Mouse (Mus musculus) ES-E14 (cell line): ENCODE measurements at regions not wholly inside any gene's neighbourhood (a gene's known extent, or its start where the extent isn't known, plus 50 kb on each side); places are given as distances from the start of the nearest gene placed in this dataset.

Source experiments
- MAFK ChIP-seq: IDR thresholded peaks from 2 replicates; pipeline ENCODE4 v1.6.1; 2014; ENCODE audit warnings: mild to moderate bottlenecking, low read depth, low read length, inconsistent platforms; ENCODE audit not compliant: insufficient read depth
- ZC3H11A ChIP-seq: IDR thresholded peaks from 2 replicates; pipeline ENCODE4 v1.6.1; 2012; ENCODE audit warnings: low read depth, mild to moderate bottlenecking, inconsistent platforms, low read length, borderline replicate concordance
- ZNF384 ChIP-seq: IDR thresholded peaks from 2 replicates; pipeline ENCODE4 v1.6.1; 2012; ENCODE audit warnings: low read depth, low read length, inconsistent platforms

- no peak for TF ChIP-seq ZNF384
- no peak for TF ChIP-seq MAFK
- no peak for TF ChIP-seq ZC3H11A
Observed at GRCm38 (mm10) chr16:95196141-95196540, 61.2 kb upstream of the Kcnj15 start.
